ENCODE assay signal across 8 mouse cellular contexts in the genomic region with DNA sequence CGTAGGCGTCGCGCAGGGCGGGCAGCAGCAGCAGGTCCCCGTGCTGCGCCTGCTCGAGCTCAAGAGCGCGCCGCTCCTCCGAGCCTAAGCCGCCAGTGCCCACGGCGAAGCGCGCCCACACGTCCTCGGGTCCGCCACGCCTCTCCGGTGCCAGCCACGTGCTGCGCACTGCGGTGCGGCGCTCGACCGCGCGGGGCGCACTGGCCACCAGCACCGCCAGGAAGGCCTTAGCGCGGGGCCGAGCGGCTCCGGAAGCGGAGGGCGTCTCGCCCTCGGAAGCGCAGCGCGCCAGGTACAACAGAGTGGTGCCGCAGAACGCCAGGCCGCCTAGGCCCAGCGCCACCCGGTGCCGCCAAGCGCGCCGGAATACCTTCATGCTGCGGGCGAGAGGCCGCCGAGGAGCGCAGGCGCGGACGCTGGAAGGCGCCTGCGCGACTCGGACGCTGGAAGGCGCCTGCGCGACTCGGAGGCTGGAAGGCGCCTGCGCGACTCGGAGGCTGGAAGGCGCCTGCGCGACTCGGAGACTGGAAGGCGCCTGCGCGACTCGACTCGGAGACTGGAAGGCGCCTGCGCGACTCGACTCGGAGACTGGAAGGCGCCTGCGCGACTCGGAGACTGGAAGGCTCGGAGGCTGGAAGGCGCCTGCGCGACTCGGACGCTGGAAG. TPM values are rescaled to one million over a fixed set of nuclear protein-coding genes. Genes with fewer than 3 reads are reported as not detected.
DNase-seq lines count a peak whose midpoint lies in the region; ATAC-seq and TF ChIP-seq lines count a peak whose summit lies in the region.

A gene (minus strand): TSS at position 409 of the 665 bp plus-strand sequence.
A gene (plus strand): TSS at position 632 of the 665 bp plus-strand sequence.

- peak; percentile 49 for DNase-seq in Patski (ENCODE audit: low read depth, low spot score)
- DNase-seq in cerebellum, postnatal 10 days, result peak; percentile 91
- DNase-seq in frontal cortex, postnatal 14 days (ENCODE audit: low spot score in 2 of 2), result peak; percentile 78 to 85
- DNase-seq in left cerebral cortex, adult 9 months (ENCODE audit: low spot score in 2 of 2), result peak; percentile 76 to 88
- peak; percentile 84 to 92 for DNase-seq in right cerebral cortex, adult 2 months (ENCODE audit: low spot score in 2 of 2)
- DNase-seq in urinary bladder, postnatal 36 days (ENCODE audit: low spot score in 2 of 2), result peak; percentile 77 to 79

- H3K36me3 ChIP-seq in megakaryocyte, embryonic 14.5 days (replicated peaks; ENCODE audit: low read length), result peaks cover 30% of the 10 kb centered on the region

- ATAC-seq in Patski, result peak; percentile 72
- peak; percentile 79 for ATAC-seq in inflammation-experienced regulatory T-cells, adult 6 months

- no peaks in the 10 kb centered on the region for H3K27me3 ChIP-seq in Patski
- H3K27me3 ChIP-seq in megakaryocyte, embryonic 14.5 days (replicated peaks), result no peaks in the 10 kb centered on the region

- no peaks in the 10 kb centered on the region for H3K9me3 ChIP-seq in megakaryocyte, embryonic 14.5 days

- POLR2A ChIA-PET in Patski (lab: Charles Lee), result interaction anchor here (1.4 kb wide), 1 partner anchor 117 kb away, joined by 4 read pairs; no protein-coding TSS in a partner anchor

- CTCF ChIA-PET in Patski (lab: Charles Lee), result no interaction called here

- H3K4me1 ChIP-seq in megakaryocyte, embryonic 14.5 days, result peaks cover 55% of the 10 kb centered on the region

- no peak for TF ChIP-seq CTCF in Patski (IDR thresholded peaks at IDR 0.05)

- peak within 1 kb of the TSS; percentile 99 for H3K4me3 ChIP-seq in megakaryocyte, embryonic 14.5 days (replicated peaks)

- in situ Hi-C loops in Patski (cut with MboI; ENCODE audit: low pct_unique_long_range_greater_than_20kb), result no loop called here

RNA-seq across cellular contexts. Expression of the first gene that starts in this region (rescaled TPM):
- polyA plus RNA-seq in Patski (2021), result 6.2 TPM
- 1 to 10 TPM in 1 of 3 experiments, under 1 TPM in 2; 0.63 to 1.0 (median 0.90) TPM for polyA plus RNA-seq in inflammation-experienced regulatory T-cells, adult 6 months (2017; shearing (Covaris generic))
- 3.3 and 5.3 TPM in 2 replicates for polyA plus RNA-seq in megakaryocyte, embryonic 14.5 days (2012; ENCODE audit: insufficient read depth, low replicate concordance)

RNA-seq across cellular contexts. Expression of the second gene that starts in this region (rescaled TPM):
- 167 TPM for polyA plus RNA-seq in Patski (2021)
- 100 to 1,000 TPM; 489 to 506 (median 496) TPM for polyA plus RNA-seq in inflammation-experienced regulatory T-cells, adult 6 months (2017; shearing (Covaris generic))
- 29.6 and 45.2 TPM in 2 replicates for polyA plus RNA-seq in megakaryocyte, embryonic 14.5 days (2012; ENCODE audit: insufficient read depth, low replicate concordance)

Comparison
In these comparisons a context has a peak if more than half of its experiments do, and no peak if none do; other contexts are left out.
1. Peak in every context shown above with its lines: DNase-seq, ATAC-seq and H3K4me3 ChIP-seq.